Mouse (Mus musculus): ENCODE measurements at regions not wholly inside any gene's neighbourhood (a gene's known extent, or its start where the extent isn't known, plus 50 kb on each side); places are given as distances from the start of the nearest gene placed in this dataset.

GRCm38 (mm10) chr1:164682867-164683599 is 113.4 kb upstream of the Dpt start:
- Histone ChIP-seq H3K79me2 (ENCODE audit: control insufficient read depth, insufficient read depth, low read length, poor library complexity) (no peaks in the 10 kb centered on the region), H3K9ac (ENCODE audit: control insufficient read depth, low read depth, low read length, poor library complexity, severe bottlenecking) (no peak overlapping the region), H3K27me3 (ENCODE audit: control insufficient read depth in 1 of 2, insufficient read depth in 2 of 2, low read length in 2 of 2) (no peaks in the 10 kb centered on the region), H3K36me3 (ENCODE audit: control insufficient read depth in 1 of 2, insufficient read depth in 2 of 2, low read length in 2 of 2) (no peaks in the 10 kb centered on the region), H3K9me3 (replicated peaks; ENCODE audit: insufficient read depth, low read length) (no peaks in the 10 kb centered on the region), H3K4me3 (ENCODE audit: control insufficient read depth in 1 of 2, insufficient read depth in 1 of 2, low read depth in 2 of 2, low read length in 2 of 2) (no peak overlapping the region), H3K4me1 (ENCODE audit: control insufficient read depth in 1 of 2, insufficient read depth in 2 of 2, low read length in 2 of 2) (no peaks in the 10 kb centered on the region), H3K27ac (ENCODE audit: control insufficient read depth, low read depth, low read length) (no peak overlapping the region)
- DNase-seq (ENCODE audit: low read depth, low spot score), result no peak
- TF ChIP-seq MYB (IDR thresholded peaks at IDR 0.05; ENCODE audit: low read depth, low read length), result no peak
- TF ChIP-seq MYC (IDR thresholded peaks at IDR 0.05; ENCODE audit: low read depth, low read length), result no peak
- TF ChIP-seq ETS1 (IDR thresholded peaks at IDR 0.05; ENCODE audit: low read depth, low read length), result no peak
- TF ChIP-seq NRF1 (IDR thresholded peaks at IDR 0.05; ENCODE audit: insufficient read depth, low read depth, low read length, poor library complexity, severe bottlenecking), result no peak
- no peak for TF ChIP-seq GATA1 (IDR thresholded peaks at IDR 0.05; ENCODE audit: low read depth, low read length)
- TF ChIP-seq E2F4 (IDR thresholded peaks at IDR 0.05; ENCODE audit: borderline replicate concordance, low read depth, low read length), result no peak
- no peak for TF ChIP-seq POLR2A (IDR thresholded peaks at IDR 0.05; ENCODE audit: control insufficient read depth in 1 of 2, insufficient read depth in 1 of 2, low read depth in 1 of 2, low read length in 2 of 2, poor library complexity in 1 of 2)
- no peak for TF ChIP-seq MAFK (IDR thresholded peaks at IDR 0.05; ENCODE audit: borderline replicate concordance, low read depth, low read length)
- no peak for TF ChIP-seq BHLHE40 (IDR thresholded peaks at IDR 0.05; ENCODE audit: borderline replicate concordance, low read depth, low read length)

DNA sequence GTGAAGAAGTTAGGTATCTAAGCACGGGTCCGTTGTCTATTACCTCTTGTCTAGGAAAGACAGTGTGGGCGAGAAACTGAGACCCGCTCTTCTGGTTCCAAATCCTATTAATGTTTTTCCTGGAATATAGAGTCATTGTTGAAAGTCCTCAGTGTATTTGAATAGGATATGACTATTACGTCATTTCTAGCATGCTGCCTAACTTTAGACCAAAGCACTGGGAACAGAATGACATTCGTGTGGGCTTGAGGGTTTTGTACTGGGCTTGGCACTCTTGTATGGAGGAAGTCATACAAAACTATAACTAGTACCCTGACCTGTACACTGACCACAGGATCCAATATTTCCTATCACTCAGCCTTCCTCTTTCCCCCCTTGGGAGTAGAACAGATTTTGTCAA is 114.0 kb upstream of the Dpt start:
- Histone ChIP-seq H3K27ac (ENCODE audit: control insufficient read depth, low read depth, low read length) (no peak overlapping the region), H3K4me1 (ENCODE audit: control insufficient read depth in 1 of 2, insufficient read depth in 2 of 2, low read length in 2 of 2) (no peaks in the 10 kb centered on the region), H3K27me3 (ENCODE audit: control insufficient read depth in 1 of 2, insufficient read depth in 2 of 2, low read length in 2 of 2) (no peaks in the 10 kb centered on the region), H3K79me2 (ENCODE audit: control insufficient read depth, insufficient read depth, low read length, poor library complexity) (no peaks in the 10 kb centered on the region), H3K36me3 (ENCODE audit: control insufficient read depth in 1 of 2, insufficient read depth in 2 of 2, low read length in 2 of 2) (no peaks in the 10 kb centered on the region), H3K4me3 (ENCODE audit: control insufficient read depth in 1 of 2, insufficient read depth in 1 of 2, low read depth in 2 of 2, low read length in 2 of 2) (no peak overlapping the region), H3K9me3 (replicated peaks; ENCODE audit: insufficient read depth, low read length) (no peaks in the 10 kb centered on the region), H3K9ac (ENCODE audit: control insufficient read depth, low read depth, low read length, poor library complexity, severe bottlenecking) (no peak overlapping the region)
- DNase-seq (ENCODE audit: low read depth, low spot score), result no peak
- TF ChIP-seq MAX (IDR thresholded peaks at IDR 0.05; ENCODE audit: low read length), result no peak
- TF ChIP-seq SIN3A (IDR thresholded peaks at IDR 0.05; ENCODE audit: low read length), result no peak
- no peak for TF ChIP-seq CTCF (IDR thresholded peaks at IDR 0.05 in 2 of 3, conservative IDR thresholded peaks at IDR 0.05 in 1 of 3; ENCODE audit: control insufficient read depth in 1 of 3, insufficient read depth in 1 of 3, low read depth in 2 of 3, low read length in 3 of 3, poor library complexity in 1 of 3, severe bottlenecking in 1 of 3)
- TF ChIP-seq TBP (IDR thresholded peaks at IDR 0.05; ENCODE audit: low read depth, low read length), result no peak
- no peak for TF ChIP-seq POLR2AphosphoS2 (IDR thresholded peaks at IDR 0.05; ENCODE audit: low read length)
- no peak for TF ChIP-seq MAFK (IDR thresholded peaks at IDR 0.05; ENCODE audit: borderline replicate concordance, low read depth, low read length)
- no peak for TF ChIP-seq HCFC1 (IDR thresholded peaks at IDR 0.05; ENCODE audit: low read depth, low read length)
- TF ChIP-seq POLR2AphosphoS5 (IDR thresholded peaks at IDR 0.05; ENCODE audit: borderline replicate concordance, low read depth, low read length), result no peak
- TF ChIP-seq RCOR1 (IDR thresholded peaks at IDR 0.05; ENCODE audit: low read depth, low read length), result no peak
- no peak for TF ChIP-seq ZKSCAN1 (IDR thresholded peaks at IDR 0.05; ENCODE audit: low read depth, low read length)
- TF ChIP-seq USF1 (IDR thresholded peaks at IDR 0.05; ENCODE audit: low read depth, low read length), result no peak
- TF ChIP-seq MYB (IDR thresholded peaks at IDR 0.05; ENCODE audit: low read depth, low read length), result no peak
- TF ChIP-seq ZMIZ1 (IDR thresholded peaks at IDR 0.05; ENCODE audit: low read depth, low read length), result no peak
- TF ChIP-seq EP300 (IDR thresholded peaks at IDR 0.05; ENCODE audit: low read depth in 1 of 2, low read length in 2 of 2), result no peak
- TF ChIP-seq GABPA (IDR thresholded peaks at IDR 0.05; ENCODE audit: low read depth, low read length), result no peak
- TF ChIP-seq TCF12 (IDR thresholded peaks at IDR 0.05; ENCODE audit: low read depth, low read length), result no peak

Data from MEL (cell line).